Mouse (Mus musculus) right cerebral cortex, postnatal 14 days (tissue): ENCODE data around the gene Eef1a2.

Experiments
- DNase-seq: peaks from one replicate; pipeline ENCODE4 v3.0.0; 2022

Eef1a2 gene

DNA sequence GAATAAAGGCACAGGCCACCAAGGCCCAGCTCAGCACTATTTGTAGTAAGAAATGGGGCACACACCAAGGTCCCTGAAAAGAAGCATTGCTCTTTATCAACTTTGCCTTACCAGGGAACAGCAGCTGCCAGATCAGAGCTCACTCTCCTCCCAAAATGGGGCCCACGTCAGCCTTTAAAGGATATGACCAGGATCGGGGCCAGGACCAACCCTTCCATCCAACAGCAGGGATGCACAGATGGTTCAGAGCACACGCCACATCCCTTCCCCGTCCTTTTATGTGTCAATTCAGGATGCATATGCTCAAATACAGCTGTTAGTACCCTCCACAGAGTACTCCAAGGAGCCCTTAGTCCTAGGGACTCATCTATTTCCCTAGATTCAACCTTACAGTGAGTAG is 26.6 kb downstream of the Eef1a2 start:
- DNase-seq: no peak

DNA sequence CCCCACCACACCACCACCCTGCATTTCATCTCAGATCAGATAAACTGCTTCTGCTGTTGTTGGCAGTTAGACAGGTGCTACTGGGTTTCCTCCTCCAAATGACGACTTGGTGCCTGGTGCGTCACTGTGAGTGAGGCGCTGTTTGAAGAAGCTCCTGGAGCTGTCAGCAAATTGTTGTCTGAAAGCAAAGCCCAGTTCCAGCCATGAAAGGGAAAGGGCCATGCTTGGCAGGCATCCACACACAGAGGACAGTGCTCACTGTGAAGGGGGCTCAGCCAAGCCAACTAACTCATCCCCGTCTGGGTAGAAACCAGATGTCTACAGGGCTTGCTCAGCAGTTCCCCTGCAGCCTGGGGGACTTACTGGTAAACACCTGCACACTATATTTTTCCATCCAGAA is 27.9 kb downstream of the Eef1a2 start:
- peak; percentile 39 for DNase-seq

DNA sequence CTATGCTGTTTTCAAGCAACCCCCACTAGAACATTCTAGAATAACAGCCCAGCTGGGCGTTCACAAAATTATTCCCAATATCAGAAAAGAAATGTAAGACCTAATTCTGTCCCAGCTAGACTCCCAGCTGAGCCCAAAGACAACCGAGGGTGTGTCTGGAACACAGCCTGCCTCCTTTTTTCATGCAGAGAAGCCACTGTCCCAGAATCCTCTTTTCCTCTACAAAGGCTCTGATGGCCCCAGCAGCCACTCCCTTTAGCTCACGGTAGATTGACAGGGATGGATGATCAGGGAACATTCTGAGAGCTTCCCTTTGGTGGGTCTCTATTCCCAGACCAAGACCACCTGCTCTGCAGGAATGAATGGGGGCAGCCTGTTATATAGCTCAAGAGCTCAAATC is 29.0 kb downstream of the Eef1a2 start:
- no peak for DNase-seq

DNA sequence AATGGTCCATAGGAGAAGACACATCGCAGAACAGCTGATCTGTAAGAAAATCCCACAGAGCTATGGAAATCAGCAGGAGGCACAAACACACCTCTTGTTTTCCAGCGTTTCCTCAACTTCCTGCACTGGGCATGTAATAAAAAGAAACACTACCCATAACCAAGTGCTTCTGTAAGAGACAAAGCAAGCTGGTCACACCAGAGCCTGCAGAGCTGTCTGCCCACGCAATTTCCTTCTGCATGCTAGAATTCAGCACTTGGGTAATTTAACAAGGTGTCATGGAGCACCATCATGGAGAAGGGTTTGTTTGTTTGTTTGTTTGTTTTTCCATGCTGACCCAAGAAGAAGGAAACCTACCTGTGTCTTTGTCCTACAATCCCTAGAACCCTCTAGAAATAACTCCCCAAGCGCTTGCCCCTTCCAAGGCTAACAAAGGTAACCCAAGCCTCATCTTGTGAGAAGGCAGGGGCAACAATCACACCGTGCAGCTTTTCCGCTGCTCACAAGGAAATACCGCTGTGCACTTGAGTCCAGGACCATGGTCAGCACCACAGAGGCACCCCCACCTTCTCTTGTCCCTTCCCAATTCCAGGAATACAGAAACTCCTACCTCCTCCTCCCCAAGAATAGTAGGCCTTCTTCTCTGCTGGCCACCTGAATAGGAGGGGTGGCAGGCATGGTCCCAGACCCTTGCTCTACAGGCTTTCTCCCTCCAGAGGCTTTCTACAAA is 30.9 kb downstream of the Eef1a2 start:
- DNase-seq: no peak

DNA sequence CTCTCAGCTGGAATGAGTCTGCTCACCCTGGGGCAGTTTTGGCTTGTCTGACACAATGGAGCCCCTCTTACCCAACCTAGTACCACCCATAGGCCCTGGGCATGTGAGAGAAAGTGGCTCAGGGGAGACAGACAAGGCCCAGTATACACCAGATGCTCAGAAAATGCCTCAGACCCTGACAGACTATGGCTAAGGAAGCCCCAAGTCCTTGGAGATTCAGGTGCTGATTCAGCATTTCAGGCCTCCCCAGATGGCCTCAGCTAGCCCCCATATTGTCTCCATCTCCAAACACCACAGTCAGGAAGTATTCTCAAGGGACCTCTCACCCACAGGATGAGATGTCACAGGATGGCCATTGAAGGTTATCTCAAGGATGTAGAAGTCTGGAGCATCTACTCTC is 34.2 kb downstream of the Eef1a2 start:
- no peak for DNase-seq

DNA sequence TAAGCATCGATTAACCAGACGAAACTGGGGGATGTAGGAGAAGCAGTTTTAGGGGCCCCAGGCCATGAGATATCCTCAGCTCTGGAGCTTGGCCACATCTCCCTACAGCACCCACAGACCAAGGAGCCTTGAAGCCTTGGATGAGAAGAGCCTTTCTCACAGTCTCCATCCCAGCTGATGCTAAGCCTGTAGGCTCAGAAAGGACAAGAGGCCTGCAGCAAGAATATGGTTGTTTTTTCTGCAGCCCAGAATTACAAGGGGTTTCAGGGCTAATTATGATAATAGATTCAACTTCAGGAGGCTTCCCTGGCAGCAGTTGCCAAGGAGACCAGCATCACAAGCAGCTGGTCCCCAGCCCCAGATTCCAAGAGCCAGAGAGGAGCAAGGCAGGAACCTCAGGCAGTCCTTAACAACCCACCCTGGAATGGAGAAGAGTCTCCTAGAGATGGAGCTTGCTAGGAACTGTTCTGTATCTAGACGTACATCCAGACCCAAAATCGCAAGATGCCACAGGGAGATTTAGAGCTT is 35.8 kb downstream of the Eef1a2 start:
- DNase-seq: no peak

DNA sequence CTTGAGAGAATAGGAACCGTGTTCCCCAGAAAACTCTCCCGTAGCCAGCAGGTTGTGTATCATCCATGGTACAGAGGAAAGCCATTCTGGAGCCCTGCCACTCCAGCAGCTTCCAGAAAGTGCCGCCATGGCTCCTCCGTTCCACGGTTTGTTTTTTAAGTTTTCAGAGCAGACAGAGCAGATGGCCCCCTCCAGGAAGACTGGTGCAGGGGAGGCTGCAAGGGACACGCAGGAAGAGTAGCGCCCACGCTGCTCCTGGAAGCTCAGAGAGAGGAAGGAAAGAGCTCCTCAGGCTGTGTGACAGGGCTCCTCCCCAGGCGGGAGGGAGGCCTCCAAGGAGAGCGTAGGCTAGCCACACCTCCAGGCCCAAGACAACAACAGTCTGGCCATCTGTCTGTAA is 36.9 kb downstream of the Eef1a2 start:
- DNase-seq: peak; percentile 73

DNA sequence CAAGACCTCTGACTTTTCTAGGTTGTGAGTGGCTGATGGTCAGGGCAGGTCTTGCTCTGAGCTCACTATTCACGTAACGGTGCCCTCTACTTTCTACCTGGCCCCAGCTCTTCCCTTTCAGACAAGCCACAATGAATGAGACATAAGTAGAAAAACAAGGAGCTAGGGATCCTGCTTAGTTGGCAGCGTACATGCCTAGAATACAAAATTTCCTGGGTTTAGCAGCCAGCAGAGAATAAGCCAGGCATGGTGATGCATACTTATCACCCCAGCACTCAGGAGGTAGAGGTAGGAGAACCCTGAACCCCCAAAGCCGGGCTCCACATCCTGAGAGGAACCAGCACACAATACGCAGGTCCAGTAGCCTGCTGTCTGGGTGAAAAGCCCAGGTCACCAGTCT is 40.4 kb downstream of the Eef1a2 start:
- DNase-seq: no peak

DNA sequence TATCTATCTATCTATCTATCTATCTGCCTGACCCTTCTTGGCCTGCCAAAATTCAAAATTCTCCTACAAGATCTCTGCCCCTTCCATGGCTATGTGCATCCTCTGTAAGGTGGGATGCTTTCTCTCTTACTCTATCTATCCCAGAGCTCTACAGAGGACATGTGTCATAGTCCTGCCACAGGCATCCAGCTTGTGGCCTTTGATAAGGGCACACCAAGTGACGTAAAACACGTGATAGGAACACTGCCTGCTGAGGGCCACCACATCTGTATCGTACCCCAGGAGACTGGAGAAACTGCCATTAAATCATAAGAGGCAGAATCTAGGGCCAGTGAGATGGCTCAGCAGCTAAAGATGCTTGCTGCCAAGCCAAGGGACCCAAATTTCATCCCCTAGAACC is 41.4 kb downstream of the Eef1a2 start:
- DNase-seq: no peak

DNA sequence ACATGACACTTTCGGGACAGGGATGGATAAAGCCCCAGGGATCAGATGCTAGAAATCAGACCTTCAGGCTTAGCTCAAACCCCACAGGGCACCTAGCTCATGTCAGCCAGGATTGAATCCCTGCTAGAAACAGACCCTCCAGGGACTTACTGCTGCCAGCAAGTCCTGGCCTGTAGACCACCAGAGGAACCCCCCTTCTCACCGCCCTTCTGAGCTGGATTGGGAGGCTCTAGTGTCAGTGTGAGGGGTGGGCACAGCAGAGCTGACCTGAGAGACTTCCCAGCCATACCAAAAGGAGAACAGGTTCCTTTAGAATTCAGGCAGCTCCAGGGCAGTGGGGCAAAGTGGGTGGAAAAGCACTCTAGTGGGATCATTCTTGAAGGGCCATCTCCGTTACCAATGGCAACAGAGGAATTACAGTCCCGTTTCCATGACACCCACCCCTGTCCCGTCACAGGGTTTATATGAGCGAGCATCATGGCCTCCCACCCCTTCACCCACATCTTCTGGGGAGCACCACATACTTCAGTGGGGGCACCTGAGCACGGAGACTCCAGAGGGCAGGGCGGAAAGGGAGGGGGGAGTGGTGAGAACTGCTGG is 43.0 kb downstream of the Eef1a2 start:
- DNase-seq: no peak

DNA sequence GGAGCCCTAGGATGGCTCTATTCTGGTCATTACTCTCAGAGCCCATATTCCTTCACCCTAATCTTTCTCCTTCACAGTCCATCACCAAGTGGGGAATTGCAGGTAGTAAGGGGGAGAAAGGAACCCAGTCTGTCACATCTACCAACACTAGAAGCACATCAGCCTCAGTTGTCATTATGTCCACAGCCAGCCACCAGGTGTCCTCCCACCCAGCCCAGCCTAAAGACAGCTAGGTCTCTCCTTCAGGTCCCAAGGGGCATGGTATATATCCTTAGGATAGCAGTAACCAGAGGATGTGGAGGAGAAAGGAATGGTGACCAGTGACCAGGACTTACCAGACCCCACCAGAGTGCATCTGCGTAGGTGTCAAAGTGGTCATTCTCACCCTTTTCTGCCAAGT is 45.1 kb downstream of the Eef1a2 start:
- no peak for DNase-seq

DNA sequence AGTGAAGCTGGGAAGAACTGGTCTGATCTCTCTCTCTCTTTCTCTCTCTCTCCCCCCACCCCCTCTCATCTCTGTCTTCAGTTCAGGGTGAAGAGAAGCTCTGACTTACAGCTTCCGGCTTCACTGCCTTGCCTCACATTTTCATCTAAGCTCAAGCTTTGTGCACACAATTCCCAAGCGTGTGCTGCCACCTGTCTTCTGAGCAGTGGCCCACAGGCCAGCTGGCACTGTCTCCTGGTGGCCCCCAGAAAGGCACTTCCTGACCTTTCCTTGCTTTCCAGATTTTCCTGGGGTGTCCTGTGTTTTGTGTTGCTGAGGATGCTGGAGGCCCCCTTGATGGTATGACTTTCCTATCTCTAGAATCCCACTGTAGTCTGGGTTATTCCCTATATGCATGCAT is 52.7 kb downstream of the Eef1a2 start:
- no peak for DNase-seq

DNA sequence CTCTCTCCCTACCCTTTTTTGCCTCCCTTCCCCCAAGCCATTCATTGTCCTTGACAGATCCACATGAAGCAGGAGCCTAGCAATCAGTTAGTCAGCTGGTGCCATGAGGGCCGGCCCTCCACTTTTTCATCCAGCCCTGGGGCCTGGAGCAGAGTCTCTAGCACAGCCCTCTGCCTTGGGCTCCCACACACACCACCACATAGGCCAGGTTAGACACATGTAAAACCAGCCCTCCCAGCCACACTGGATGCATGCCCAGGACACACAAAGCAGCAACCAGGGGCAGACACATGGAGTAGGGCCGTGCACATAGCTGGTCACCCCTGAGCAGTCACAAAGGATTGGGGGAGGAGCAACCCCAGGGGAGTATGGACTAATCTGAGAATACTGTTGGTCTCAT is 54.7 kb downstream of the Eef1a2 start:
- DNase-seq: no peak

DNA sequence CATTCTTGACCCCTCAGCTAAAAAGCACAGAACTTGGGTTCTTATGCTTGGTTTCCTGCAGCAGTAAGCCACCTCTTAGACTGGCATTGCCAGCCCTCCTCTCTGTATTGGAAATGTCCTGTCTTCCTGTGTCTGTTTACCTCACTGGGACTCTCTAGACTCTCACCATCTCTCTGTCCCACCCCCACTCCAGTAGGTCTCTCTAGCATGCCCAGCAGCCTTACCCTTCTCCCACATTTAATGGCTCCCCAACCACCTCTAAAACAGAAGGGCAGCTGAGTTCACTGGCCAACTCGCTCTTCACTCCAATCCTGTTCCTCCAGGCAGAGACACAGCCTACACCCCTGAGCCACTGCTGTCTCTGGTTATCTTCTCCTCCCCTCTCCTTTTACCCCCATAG is 55.2 kb downstream of the Eef1a2 start:
- no peak for DNase-seq

DNA sequence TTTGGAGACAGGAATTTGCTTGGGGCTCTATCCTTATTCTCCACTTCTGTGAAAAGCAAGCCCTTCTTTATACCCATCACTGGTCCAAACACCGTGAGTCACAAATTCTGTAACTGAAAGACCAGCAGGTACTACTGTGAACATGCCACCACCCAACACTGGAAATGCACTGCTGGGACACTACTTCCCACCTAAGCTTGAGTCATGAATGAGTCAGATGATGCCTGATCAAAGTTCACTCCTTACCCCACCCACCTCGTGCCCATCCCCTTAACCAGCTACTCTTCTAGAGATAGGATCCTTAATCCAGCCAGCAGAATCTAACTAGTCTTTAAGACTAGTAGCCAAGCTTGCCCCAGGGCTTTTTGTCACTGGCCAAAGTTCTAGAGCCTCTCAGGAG is 56.7 kb downstream of the Eef1a2 start:
- no peak for DNase-seq
